In the genomic region with DNA sequence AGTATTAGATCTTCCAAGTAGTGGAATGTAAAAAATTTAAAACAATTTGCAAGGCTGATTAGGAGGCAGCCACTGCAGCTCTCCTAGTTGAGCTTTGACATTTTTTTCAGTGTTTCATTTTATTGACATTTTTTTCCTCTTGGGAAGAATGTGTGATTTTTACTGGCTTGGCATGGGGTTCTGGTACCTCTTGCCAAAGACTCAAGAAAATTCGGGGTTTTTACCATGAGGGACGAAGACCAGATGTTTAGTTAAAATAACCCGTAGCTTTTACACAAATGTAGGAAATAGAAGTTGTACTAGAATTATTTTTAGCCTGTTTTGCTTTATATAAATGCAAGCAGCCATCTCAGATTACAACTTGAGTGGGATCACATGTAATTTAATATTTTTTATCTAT, we compare ENCODE assay signal across 34 mouse cellular contexts. TPM values are rescaled to one million over a fixed set of nuclear protein-coding genes. Genes with fewer than 3 reads are reported as not detected.
DNase-seq lines count a peak whose midpoint lies in the region; ATAC-seq and TF ChIP-seq lines count a peak whose summit lies in the region.
"Had no signal": no experiment of that assay in that cellular context is flagged by ENCODE, and none has a peak within 500 bp of the region (broad histone marks: within the 10 kb centered on the region; RNA-seq: fewer than 3 reads in every experiment).

No protein-coding gene starts in this region.

- H3K4me3 ChIP-seq in kidney, postnatal 0 days (replicated peaks; ENCODE audit: low read depth, low read length): no peak overlapping the region
- H3K4me3 ChIP-seq: forebrain, embryonic 10.5 days; heart, embryonic 10.5 days; heart, embryonic 15.5 days; hindbrain, embryonic 12.5 days; myocyte; neural tube, embryonic 13.5 days had no signal

- no peaks in the 10 kb centered on the region for H3K36me3 ChIP-seq in kidney, postnatal 0 days (ENCODE audit: insufficient read depth, low read length)
- H3K36me3 ChIP-seq: forebrain, embryonic 10.5 days; heart, embryonic 10.5 days; heart, embryonic 15.5 days; hindbrain, embryonic 12.5 days; neural tube, embryonic 13.5 days had no signal

- ATAC-seq in kidney, postnatal 0 days (replicated peaks; ENCODE audit: low FRiP score, low read depth): no peak
- ATAC-seq: CD4-positive, CD25-positive, alpha-beta regulatory T cell, adult 4 months; forebrain, postnatal 0 days; intestine, embryonic 16.5 days; midbrain, embryonic 16.5 days had no signal

- H3K27me3 ChIP-seq in kidney, postnatal 0 days (ENCODE audit: insufficient read depth, low read length): no peaks in the 10 kb centered on the region
- H3K27me3 ChIP-seq: heart, embryonic 15.5 days; hindbrain, embryonic 12.5 days; neural tube, embryonic 13.5 days had no signal

- 0 out of 2 replicates have a peak, but pooled peaks cover 8% of the 10 kb centered on the region for H3K4me1 ChIP-seq in kidney, postnatal 0 days (replicated peaks; ENCODE audit: insufficient read depth, low read length)
- H3K4me1 ChIP-seq: forebrain, embryonic 10.5 days; heart, embryonic 10.5 days; hindbrain, embryonic 12.5 days had no signal

- intact Hi-C loops in heart, postnatal 36 days (cut with DNase I): no loop called here

- H3K27ac ChIP-seq in kidney, postnatal 0 days: no peak overlapping the region
- H3K27ac ChIP-seq: forebrain, embryonic 10.5 days; heart, embryonic 10.5 days; heart, embryonic 15.5 days; hindbrain, embryonic 12.5 days; liver, embryonic 14.5 days; neural tube, embryonic 13.5 days had no signal

- 63% methylated on average over 3 of the region's 3 CpGs for WGBS in kidney, postnatal 0 days

- H3K9me3 ChIP-seq in kidney, postnatal 0 days (replicated peaks; ENCODE audit: low read length): no peaks in the 10 kb centered on the region
- H3K9me3 ChIP-seq: forebrain, embryonic 10.5 days; heart, embryonic 10.5 days; heart, embryonic 15.5 days; hindbrain, embryonic 12.5 days; neural tube, embryonic 13.5 days had no signal

- no peak for TF ChIP-seq CTCF in kidney, postnatal 0 days (IDR thresholded peaks at IDR 0.05; ENCODE audit: low read depth)

- H3K4me2 ChIP-seq in kidney, postnatal 0 days (ENCODE audit: low read length): no peak overlapping the region
- H3K4me2 ChIP-seq: heart, embryonic 15.5 days; hindbrain, embryonic 12.5 days; midbrain, embryonic 11.5 days; neural tube, embryonic 13.5 days had no signal

- no peak overlapping the region for H3K9ac ChIP-seq in kidney, postnatal 0 days (ENCODE audit: low read depth, low read length)
- H3K9ac ChIP-seq: forebrain, postnatal 0 days; heart, embryonic 15.5 days; hindbrain, embryonic 12.5 days; liver, embryonic 14.5 days; neural tube, embryonic 13.5 days had no signal

- peak; percentile 61 for DNase-seq in kidney, postnatal 0 days (ENCODE audit: low spot score)
- DNase-seq in kidney, postnatal 25 days: no peak
- DNase-seq in lung, postnatal 10 days: peak; percentile 32
- no peak for DNase-seq in lung, postnatal 25 days (ENCODE audit: low spot score)
- peak; percentile 41 for DNase-seq in fibroblast of lung, adult 2 months (ENCODE audit: low read depth)
- DNase-seq in heart, postnatal 36 days: no peak
- DNase-seq in gastrocnemius, postnatal 4 days (ENCODE audit: low spot score in 2 of 2): no peak
- DNase-seq: adrenal gland, postnatal 25 days; cerebellum, adult 11-12 months; cerebellum, adult 9-11 months; embryo, embryonic 11 days; forebrain, postnatal 0 days; gastrocnemius, postnatal 14 days; kidney, adult 8-10 months; kidney, postnatal 10 days; layer of hippocampus, adult 9-11 months; liver; lung, adult 2 months; right cerebral cortex, postnatal 4 days had no signal

RNA-seq across cellular contexts. Expression of a gene that starts 4.2 kb away (rescaled TPM):
- 0.29 and 0.46 TPM in 2 replicates for polyA plus RNA-seq in kidney, postnatal 0 days (2015; fragmentation: Nextera tagmentation; extraction: Ambion mirVana)
- not detected for total RNA-seq in heart, postnatal 36 days (2021)
- not detected for total RNA-seq in gastrocnemius, postnatal 4 days (2021)
- total RNA-seq: adrenal gland, adult 18-20 months; adrenal gland, postnatal 25 days; gastrocnemius, postnatal 14 days; heart, postnatal 25 days; megakaryocyte, adult 5-6 weeks had no signal
- polyA plus RNA-seq: CD4-positive, CD25-positive, alpha-beta regulatory T cell, adult 4 months; forebrain, embryonic 10.5 days; hindbrain, embryonic 12.5 days; intestine, embryonic 16.5 days; liver, embryonic 14.5 days; lung, adult 2 months; midbrain, embryonic 11.5 days; myocyte; neural tube, embryonic 13.5 days; spleen, adult 2 months had no signal

Comparison
In these comparisons a context has a peak if more than half of its experiments do, and no peak if none do; other contexts are left out.
1. DNase-seq: peak in kidney, postnatal 0 days (single experiment), lung, postnatal 10 days (single experiment) and fibroblast of lung, adult 2 months (single experiment); none in kidney, postnatal 25 days (0 of 2), lung, postnatal 25 days (single experiment), heart, postnatal 36 days (0 of 2) and gastrocnemius, postnatal 4 days (0 of 2).